Mouse (Mus musculus) liver, postnatal 0 days (tissue): ENCODE data around the gene Rpl29.

Experiments
- CTCF ChIP-seq: sonication (generic); IDR thresholded peaks from 2 replicates; pipeline ENCODE4 v1.5.1; 2016; ENCODE audit warnings: antibody characterized with exemption, low read depth
- EP300 ChIP-seq: IDR thresholded peaks from 2 replicates; pipeline ENCODE4 v1.6.1; 2016; ENCODE audit warnings: antibody characterized with exemption, low read depth, mild to moderate bottlenecking

GRCm38 (mm10) chr9:106473081-106473752 lies 44.0 kb downstream of the Rpl29 start:
- TF ChIP-seq EP300 (no peak), CTCF (no peak)
